Mouse (Mus musculus) cerebellum, adult 8-10 months (tissue): Measurements from ENCODE around the gene Aftph.

Experiments used
- DNase-seq: peaks from one replicate; pipeline ENCODE4 v3.0.0; 2022

Gene Aftph

DNA sequence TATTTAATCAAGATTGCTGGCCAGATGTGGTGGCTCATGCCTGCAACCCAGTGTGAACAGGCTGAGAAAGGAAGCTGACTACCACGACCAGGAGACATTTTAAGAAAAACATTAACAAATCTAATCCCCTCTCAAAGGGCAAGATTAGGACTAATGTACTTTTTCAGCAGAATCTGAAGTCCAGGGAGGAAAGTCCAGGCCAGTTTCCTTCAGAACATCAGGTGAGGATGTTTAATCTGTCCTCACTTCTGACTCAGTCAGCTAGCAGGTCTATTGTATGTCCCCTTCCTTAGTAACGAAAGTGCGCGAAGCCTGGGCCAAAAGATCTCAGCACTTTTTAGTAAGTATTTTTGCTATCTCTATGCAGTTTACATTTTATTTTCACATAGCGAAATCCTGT is 17.8 kb downstream of the Aftph start:
- no peak for DNase-seq

DNA sequence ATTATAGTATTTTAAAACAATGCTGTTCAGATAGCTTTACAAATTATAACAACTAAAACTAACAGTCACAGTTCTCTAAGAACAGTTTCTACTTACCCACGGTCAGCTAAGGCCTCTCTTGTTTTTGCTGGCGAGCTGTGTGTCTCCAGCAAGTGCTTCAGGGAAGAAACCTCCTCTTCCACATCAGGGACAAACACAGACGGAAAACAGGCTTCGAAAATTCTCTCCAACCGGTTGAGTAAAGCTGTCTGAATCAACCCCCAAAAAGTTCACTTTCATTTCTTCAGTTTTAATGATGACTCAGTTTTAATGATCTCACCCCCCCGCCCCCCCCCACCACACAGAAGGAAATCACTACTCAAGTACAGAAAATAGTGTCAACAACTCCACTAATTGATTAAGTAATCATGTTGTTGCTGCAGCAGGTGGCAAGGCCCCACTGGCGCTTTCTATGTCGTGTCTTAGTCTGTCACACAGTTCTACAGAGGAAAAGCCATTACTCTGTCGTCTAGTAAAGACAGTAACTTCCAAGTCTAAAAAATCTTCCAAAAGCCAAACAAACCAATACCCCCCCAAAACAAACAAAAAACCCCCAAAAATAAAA is 29.2 kb downstream of the Aftph start:
- no peak for DNase-seq

DNA sequence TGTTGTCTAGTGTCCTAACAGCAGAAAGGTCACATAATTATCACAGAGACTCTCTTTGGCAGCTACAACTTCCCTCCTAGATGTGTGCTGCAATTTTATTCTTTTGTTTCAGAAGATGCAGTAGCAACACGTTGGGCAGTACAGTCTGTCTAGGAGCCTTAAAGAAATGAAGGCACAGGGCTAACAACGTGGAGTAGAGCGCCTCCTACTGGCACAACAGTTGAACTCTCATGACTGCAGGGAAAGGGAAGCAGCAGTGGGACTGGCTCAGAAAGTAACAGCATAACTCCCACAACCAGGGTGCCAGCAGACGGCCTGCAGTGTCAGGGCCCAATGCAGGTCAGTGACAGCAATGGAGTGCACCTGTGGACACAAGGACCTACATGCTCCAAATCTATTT is 50.4 kb downstream of the Aftph start:
- peak; percentile 57 for DNase-seq

DNA sequence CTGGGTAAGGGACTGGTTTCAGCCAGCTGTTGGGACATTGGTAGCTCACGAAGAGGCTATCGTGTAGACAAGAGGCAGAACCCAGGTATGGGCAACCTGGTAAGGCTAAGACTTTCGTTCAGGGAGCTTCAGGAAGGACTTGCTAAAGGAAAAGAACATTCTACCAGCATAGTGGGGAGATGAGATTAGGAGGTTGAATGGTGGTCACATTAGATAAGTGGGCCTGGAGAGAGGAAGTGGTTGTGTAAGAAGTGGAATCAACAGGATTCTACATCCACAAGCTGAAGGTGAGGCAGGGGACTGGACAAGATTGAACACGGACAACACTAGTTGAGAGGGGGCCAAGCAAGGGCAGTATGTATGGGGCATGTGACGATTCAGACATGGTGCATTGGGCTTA is 59.7 kb downstream of the Aftph start:
- no peak for DNase-seq

DNA sequence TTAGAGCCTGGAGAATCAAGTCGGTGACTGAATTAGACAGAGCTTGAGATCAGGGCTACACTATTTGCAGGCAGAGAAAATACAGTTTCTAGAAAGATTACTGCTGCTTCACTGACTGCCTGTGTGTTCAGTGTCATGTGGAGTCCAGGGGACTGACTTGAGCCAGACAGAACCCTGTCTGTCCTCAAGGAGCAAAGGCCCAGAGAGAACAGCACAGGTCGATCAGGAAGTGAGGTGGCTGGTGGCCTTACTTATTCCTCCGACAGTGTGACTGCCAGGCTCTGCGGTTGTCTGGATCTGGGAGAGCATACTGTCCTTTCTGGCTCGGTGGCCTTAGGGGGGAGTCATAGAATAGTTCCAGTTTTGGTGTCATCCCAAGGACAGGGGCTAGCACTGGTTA is 60.6 kb downstream of the Aftph start:
- no peak for DNase-seq

DNA sequence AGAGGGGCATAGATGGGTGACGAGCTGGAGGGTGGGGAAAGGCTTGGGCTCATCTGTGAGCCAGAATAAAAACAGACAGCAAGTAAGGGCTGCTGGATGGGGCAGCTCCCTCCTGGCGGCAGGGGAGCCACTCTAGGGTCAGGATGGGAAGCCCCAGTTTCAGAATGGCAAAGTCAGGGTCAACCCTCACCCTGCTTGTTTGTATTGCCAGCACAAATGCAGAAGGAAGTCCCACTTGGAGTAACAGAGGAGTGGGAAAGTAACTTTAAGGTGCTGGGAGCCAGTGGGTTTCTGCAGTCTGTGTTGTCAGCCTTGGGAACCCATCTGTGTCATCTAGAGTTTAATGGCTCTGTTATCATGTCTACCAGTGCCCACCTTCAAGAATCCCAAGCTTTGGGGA is 62.0 kb downstream of the Aftph start:
- no peak for DNase-seq

DNA sequence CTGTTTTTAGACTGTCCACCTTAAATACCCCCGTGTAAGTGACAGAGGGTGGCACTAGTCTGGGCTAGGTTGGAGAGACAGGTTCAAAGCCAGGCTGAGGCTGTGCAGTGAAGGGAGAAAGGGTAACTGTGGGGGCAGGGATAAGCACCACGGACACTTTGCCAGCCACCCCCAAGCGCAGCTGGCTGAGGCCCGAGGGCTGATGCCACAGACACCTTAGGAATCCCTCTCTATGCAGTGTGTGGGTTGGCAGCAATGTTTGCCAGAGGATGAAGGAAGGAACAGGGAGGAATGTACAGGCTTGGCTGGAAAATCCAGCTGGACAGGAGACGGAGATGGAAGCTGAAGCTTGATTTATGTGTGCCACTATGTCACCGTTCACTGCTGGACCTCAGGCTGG is 68.9 kb downstream of the Aftph start:
- DNase-seq, result no peak

DNA sequence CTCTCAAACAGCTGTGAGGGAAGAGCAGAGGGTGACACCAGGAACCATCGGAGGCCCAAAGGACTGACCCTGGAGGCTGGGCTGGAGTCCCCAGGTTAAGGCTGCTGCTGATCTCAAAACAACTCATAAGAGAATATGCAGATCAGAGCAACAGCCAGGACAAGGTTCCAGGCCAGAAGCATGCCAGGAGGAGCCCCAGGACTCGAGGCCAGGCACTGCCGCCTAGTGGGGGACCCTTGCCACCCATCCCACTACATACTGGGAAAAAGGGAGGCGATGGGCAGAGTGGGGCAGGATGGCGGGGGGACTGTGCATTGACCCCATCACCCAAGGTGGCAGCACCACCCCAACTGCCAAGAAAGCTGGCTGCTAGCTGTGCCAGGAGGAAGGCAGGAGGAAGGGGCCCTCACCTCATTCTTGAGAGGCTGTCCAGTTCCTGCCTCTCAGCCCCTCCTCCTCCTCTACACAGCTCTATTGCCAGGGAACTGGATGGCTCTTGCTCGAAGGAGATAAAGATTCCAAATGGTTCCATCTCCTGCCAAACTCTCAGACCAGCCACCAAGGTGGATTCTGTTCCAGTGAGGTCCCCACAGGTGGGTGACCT is 69.5 kb downstream of the Aftph start:
- no peak for DNase-seq

DNA sequence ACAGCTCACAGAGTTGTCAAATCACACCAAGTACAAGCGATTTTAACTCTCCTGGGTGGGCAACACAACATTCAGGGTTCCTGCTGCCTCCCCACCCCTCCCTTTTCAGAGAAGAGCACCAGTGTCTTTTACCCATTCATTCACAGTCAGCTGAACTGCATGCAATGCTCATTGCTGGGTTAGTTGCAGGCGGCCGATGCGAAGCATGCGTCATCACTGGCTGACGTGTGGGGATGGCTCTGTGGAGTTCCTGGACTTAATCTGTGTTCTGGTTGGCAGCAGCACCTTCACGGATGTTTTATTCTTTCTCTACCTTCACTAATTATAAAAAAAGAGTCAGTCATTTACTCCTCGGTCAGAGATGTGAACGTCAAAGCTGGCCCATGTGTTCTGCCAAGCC is 76.5 kb downstream of the Aftph start:
- DNase-seq, result no peak

DNA sequence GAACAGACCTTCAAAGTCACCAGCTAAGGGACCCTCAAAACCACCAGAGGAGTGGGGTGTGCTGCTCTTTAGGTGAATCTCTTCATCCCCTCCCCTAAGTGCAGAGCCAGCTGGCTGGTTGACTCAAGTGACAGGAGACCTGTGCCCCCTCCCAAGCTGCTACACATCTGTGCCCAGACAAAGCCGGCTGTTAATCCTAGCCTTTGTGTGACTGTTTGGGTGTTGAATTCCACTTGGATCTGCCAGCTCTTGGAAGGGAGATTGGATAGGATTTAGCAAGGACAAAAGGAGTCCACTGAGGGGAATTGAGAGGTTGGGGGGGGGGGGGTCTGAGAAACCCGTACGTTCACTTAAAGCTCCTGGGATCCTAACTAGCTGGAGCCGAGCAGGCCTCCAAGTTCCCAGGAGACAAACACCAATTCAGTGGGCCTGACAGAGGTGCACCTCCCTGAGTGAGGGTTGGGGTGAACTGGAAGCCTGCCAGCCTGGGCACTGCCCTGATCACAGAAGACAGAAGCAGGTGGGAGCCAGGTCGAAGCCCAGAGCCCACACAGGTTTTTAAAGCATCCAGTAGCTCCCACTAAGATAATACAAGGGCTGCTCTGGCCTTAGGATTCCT is 77.7 kb downstream of the Aftph start:
- no peak for DNase-seq

DNA sequence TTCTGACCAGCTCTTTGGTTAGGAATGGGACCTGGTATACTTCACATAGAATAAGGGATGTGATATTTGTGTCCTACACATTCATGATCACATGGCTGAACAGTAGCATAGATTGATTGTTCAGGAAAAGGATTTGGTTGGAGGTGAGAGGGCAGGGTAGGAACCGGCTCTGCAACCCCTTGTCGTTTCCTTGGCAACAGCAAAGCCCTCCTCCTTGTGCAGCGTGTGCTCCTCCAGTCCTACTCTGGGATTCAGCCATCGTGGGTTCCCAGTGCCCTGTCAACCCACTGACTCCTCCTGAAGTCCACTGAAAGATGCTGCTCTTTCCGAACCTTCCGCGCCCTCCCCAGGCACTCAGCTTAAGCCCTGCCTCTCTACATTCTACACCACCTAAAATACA is 78.6 kb downstream of the Aftph start:
- DNase-seq, result no peak

DNA sequence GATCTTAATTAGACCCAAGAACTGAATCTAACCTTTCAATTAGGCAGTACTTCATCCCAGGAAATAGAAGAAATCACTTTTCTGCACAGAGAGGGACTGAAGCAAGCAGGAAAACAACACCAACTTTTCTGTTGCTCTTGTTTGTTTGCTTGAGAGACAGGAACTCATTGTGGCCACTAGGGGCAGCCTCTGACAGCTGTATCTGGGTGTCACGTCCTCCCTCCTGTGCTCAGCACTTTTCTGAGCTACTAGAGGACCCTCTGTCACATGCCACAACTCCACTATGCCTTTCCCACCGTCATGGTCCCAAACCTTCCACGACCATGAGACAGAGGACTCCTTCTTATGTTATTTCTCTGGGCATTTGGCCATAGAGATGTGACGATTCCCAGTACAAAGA is 79.7 kb downstream of the Aftph start:
- no peak for DNase-seq

DNA sequence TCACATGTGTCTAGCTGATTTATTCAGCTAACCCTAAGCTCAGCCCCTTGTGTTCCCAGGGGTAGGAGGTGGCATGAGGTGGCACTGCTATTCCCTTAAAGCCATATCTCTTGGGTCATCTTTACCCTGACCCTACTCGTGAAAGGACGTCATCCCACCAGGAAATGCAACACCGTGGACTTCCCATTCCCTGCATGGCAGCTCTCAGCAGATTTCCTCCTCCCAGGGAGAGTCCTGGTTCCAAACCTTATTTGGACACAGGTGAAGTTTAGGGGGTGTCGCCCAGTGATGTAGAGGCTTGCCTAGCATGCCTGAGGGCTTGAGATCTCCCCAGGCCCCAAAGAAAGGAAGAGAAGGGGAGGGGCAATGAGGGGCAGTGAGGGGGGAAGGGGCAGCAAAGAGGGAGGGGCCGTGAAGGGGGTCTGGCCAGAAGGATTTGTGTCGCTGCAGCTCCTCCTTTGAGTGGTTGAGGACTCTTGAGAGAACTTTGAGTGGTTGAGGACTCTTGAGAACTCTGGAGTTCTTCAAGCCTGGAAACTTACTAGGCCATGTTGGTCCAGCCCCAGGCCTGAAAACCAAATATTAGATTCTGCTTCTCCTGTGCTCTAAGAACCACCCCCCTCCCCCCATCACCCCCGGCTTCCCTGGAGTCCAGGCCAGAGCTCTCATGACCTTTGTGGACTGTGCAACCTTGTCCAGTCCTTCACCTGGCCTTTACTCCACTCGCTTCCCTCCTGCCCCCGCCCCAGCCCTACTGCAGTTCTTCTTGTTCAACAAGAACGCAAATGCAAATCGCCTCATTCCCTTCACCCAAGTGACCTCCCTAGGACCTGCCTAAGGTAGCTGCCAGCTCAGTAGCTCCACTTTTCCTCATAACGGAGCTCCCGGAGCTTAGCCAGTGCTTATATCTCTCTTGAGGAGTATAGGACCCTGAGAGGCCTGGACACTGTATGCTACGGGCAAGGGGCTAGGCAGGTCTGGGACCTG is 81.0 kb downstream of the Aftph start:
- no peak for DNase-seq

DNA sequence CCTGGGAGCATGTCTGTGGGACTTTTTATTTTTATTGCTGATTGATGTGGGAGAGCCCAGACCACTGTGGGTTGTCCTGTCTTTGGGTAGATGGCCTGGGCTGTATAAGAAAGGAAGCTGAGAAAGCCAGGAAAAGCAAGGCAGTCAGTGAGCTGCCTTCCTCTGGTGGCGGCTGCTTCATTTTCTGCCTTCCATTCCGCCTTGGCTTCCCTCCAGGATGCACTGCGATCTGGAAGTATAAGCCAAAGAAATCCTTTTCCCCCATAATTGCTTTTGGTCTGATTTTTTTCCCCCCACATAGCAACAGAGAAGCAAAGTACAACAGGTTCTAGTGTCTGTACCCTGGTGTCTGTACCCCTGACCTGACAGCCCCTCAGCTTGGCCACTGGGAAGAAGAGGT is 82.3 kb downstream of the Aftph start:
- DNase-seq, result no peak

DNA sequence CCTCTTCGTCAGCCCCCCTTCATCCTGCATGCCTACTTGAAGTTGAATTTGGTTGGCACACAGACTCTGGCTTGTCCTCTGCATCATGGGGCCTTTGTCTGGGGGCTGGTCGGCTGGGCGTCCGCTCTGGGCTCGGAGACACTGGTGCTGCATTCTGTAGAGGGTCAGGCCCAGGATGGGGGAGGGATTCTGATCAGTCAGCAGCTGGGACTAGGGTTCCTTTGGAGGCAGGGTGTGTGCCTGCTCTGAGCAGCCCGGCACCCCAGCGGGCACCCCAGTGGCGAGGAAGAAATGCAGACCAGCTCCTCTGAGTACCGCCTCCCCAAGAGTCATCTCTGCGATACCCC is 84.7 kb downstream of the Aftph start:
- DNase-seq, result no peak

DNA sequence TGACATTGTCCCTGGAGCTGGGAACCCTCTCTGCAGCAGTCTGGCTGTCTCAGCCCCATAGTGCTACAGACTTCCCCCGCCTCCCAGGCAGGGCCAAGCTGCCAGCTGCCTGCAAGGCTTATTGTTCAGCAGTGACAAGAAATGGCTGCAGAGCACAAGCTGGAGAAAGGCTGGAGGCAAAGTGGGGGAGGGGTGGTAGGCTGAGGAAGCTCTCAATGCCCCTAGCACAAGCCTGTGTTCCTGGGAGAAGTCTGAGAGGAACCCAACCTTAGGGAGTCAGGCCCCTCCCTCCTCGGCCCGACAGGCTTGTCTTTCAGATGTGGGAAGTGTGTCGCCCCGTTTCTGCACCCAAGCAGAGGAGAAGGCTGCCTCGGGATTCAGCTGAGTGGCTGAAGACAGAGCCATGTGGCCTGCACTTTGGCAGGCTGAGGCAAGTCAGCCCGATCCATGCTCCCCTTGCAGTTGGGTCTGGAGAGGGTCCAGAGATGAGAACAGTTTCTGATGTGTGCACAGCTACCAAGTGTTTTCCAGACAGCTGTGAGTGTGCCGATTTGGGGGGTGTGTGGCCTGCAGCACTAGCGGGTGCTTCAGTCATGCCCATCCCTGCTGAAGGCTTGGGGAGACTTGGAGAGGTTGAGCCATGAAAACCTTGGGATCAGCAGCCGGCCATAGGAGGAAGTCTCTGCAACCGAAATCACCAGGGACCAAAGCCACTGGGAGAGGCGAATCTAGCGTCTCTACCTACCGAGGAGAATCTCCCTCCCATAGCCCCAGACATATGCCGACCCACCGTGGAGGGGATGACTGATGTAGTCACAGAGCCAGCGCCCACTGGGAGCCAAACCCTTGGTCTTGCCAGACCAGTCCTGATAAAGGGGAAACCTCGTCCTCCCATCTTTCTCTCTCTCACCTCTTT is 85.3 kb downstream of the Aftph start:
- DNase-seq, result no peak

DNA sequence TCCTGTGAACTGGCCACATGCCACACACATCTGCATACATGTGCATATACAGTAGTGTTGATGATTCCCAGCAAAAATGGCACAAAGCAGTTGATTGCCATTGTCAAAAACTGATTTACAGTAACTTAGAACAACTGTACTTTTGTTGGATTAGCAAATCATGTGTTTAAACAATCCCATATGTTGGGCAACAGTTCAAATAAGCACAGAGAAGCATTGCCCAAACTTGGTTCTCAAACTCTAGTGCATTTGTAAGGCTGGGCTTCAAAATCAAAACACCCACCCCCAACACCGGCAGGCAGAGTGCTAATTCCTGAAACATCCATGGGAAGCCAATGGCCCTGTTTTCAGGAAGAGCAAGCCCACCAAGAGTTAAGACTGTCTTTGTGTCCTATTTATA is 90.2 kb downstream of the Aftph start:
- no peak for DNase-seq

DNA sequence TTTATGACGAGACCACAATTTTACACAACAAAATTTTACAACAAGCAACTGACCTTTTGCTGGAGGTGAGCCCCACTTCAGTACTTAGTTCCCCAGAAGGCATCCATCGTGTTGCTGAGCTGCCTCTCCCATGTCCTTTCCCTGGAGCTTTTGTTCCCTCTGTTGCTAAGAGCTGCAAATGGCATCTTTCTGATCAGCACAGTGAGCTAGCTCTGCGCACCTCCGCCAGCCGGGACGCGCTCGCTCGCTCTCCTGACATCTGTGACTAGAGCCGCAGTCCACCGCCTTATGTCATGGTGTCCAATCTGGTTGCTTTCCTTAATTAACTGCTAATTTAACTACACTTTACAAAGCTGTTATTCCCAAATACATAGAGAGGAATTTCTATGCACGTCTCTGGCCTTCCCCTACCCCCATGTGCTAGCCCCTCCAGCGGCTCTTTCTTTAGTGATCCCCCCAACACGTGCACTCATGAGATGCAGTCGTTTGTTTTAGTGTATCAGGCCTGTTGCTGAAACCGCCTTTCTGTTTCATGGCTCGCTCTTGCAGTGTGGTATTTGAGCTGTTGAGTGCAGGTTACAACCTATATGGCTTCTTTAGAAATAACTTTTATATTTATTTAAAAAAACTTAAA is 91.3 kb downstream of the Aftph start:
- DNase-seq, result no peak

DNA sequence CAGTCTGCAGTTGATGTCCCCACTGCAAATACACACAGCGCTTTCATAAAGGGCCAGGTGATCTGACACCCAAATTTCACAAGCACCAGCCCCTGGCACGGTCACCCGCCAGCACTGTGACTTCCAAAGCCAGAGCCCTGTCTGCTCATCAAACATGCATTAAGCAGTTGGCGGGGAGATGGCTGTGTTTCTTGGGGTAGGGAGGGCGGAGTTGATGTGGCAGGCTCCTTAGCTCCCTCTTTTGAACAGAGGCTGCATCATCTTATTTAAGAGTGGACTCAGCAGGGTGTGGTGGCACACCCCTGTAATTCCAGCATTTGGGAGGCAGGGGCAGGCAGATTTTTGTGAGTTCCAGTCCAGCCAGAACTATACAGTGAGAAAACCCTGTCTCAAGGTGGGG is 91.9 kb downstream of the Aftph start:
- DNase-seq, result no peak

DNA sequence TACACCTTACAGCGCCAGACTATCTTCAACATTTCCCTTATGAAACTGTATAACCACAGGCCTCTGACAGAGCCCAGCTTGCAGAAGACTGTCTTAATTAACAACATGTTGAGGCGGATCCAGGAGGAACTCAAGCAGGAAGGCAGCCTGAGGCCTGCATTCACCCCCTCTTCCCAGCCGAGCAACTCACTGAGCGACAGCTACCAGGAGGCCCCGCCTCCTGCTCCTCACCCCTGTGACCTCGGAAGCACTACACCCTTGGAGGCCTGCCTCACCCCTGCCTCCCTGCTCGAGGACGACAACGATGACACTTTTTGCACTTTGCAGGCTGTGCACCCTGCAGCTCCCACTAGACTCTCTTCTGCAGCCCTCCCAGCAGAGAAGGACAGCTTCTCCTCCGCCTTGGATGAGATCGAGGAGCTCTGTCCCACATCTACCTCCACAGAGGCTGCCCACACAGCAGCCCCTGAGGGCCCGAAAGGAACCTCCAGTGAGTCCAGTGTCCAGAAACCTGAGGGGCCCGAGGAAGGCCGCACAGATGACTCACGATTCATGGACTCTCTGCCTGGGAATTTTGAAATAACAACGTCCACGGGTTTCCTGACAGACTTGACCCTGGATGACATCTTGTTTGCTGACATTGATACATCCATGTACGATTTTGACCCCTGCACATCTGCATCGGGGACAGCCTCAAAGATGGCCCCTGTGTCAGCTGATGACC is 93.3 kb downstream of the Aftph start:
- no peak for DNase-seq

DNA sequence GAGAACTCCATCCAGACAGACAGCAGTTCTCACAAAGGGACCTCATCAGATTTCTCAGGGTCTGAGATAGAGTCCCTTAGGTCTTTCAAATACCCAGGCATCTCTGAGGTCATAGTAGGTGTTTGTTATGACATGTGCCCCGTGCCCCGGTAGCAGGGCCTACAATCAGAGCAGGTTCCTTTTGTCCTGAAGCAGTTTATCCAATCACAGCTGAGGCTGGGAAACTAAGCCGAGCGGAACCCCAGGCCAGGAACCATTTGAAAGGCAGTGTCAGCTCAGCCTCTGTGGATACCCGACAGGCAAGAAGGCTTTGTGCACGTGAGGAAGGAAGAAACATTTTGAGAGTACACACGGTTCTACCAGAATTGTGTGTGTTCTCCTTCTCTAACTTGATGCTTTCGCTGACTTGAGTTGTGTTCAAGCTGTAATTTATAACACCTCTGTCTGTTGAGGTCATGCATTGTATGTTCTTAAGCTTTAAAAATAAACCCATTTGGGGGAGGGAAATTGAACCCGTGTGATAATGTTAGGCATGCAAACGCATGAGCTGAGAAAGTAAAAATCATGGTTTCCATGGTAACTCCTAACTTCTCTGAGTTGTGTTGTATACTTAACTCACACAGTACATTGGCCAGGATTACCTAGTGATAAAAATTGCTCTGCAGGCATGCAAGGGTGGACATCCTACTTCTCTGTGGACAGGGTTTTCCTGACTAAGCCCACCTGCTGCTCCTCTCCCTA is 94.2 kb downstream of the Aftph start:
- DNase-seq, result no peak
